Mouse (Mus musculus) kidney, postnatal 0 days (tissue): Measurements from ENCODE around the gene Rabggta. TPM values are rescaled to one million over a fixed set of nuclear protein-coding genes. Genes with fewer than 3 reads are reported as not detected.
"Not testable (repeated sequence)": the region's sequence is repeated elsewhere in the genome, so short reads cannot be mapped to it uniquely, and the experiment has no call there.

Experiments
- ATAC-seq: fragments of 200-750 bp; cut with Nextera tagmentation; replicated peaks from 2 replicates; pipeline ENCODE4 v1.8.0; 2017; ENCODE audit warnings: low read depth, moderate number of reproducible peaks, moderate TSS enrichment, moderate library complexity; ENCODE audit not compliant: low FRiP score
- DNase-seq: peaks from one replicate; pipeline ENCODE4 v3.0.0-alpha.2; 2016; ENCODE audit warnings: low spot score
- H3K27ac ChIP-seq: fragments of 300-500 bp; sonication (generic); 2 replicates; pipeline ENCODE4 v1.5.1; 2014; ENCODE audit warnings: mild to moderate bottlenecking
- H3K27me3 ChIP-seq: fragments of 300-500 bp; sonication (generic); 2 replicates; pipeline ENCODE4 v1.6.1; 2014; ENCODE audit warnings: low read length, mixed read lengths; ENCODE audit not compliant: insufficient read depth
- H3K36me3 ChIP-seq: fragments of 300-500 bp; sonication (generic); 2 replicates; pipeline ENCODE4 v1.6.1; 2014; ENCODE audit warnings: low read length, mixed read lengths; ENCODE audit not compliant: insufficient read depth
- H3K4me1 ChIP-seq: fragments of 300-500 bp; sonication (generic); replicated peaks from 2 replicates; pipeline ENCODE4 v1.6.1; 2014; ENCODE audit warnings: antibody characterized with exemption, low read length, mixed read lengths; ENCODE audit not compliant: insufficient read depth
- H3K4me2 ChIP-seq: fragments of 300-500 bp; sonication (generic); 2 replicates; pipeline ENCODE4 v1.6.1; 2014; ENCODE audit warnings: mild to moderate bottlenecking, low read length, moderate library complexity, mixed read lengths
- H3K4me3 ChIP-seq: fragments of 300-500 bp; sonication (generic); replicated peaks from 2 replicates; pipeline ENCODE4 v1.5.1; 2014; ENCODE audit warnings: low read depth, low read length
- H3K9ac ChIP-seq: fragments of 300-500 bp; sonication (generic); 2 replicates; pipeline ENCODE4 v1.6.1; 2014; ENCODE audit warnings: low read depth, low read length
- H3K9me3 ChIP-seq: fragments of 300-500 bp; sonication (generic); replicated peaks from 2 replicates; pipeline ENCODE4 v1.6.1; 2016; ENCODE audit warnings: low read length, inconsistent platforms, mixed read lengths
- CTCF ChIP-seq: IDR thresholded peaks from 2 replicates; pipeline ENCODE4 v1.5.1; 2016; ENCODE audit warnings: antibody characterized with exemption, low read depth, mild to moderate bottlenecking, moderate library complexity
- WGBS: fragments of 180-500 bp; shearing (Covaris S2); extraction: QIAGEN DNeasy Blood & Tissue Kit; methylation state at CpG from one replicate; pipeline ENCODE4 v1.1.7; 2014; 5-methylcytosine and 5-hydroxymethylcytosine counted together
- polyA plus RNA-seq: library from polyadenylated mRNA; unstranded; fragments of >200 nt; fragmentation: Nextera tagmentation; extraction: Ambion mirVana; gene quantifications from 2 replicates; pipeline ENCODE4 v1.2.1, GENCODE M21; 2015

Gene Rabggta
- polyA plus RNA-seq, 1 experiment from 2014 or later, result 39.9 TPM

DNA sequence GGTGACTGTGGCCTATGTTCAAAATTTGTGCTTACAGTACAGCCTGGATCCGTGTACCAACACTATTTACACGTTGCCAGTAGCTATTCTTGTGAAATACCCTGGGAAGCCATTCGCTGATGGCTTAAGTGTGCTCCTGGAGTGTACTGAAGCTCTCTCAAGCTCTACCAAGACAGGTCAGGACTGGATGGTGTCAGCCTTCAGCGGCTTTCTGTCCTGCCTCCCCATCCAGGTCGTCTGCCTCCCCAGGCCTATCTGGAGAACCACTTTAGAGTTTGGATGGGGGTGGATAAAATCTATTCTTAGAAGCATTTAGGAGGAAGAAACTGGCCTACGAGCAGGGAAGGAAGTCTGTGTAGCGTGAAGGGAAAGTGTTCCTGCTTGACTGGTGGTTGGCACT, 41.1 kb upstream of the Rabggta start:
- DNase-seq, result no peak
- Histone ChIP-seq H3K4me2 (peak overlapping the region; percentile 81; the same call in 1 of the 2 replicates), H3K9me3 (no peaks in the 10 kb centered on the region), H3K9ac (no peak overlapping the region), H3K27ac (peak overlapping the region; percentile 52), H3K4me1 (peaks cover 25% of the 10 kb centered on the region), H3K27me3 (0 out of 2 replicates have a peak, but pooled peaks cover 14% of the 10 kb centered on the region), H3K36me3 (no peaks in the 10 kb centered on the region), H3K4me3 (no peak overlapping the region)
- WGBS, result 47% methylated on average over 7 of the region's 7 CpGs
- TF ChIP-seq CTCF, result no peak
- ATAC-seq, result no peak

DNA sequence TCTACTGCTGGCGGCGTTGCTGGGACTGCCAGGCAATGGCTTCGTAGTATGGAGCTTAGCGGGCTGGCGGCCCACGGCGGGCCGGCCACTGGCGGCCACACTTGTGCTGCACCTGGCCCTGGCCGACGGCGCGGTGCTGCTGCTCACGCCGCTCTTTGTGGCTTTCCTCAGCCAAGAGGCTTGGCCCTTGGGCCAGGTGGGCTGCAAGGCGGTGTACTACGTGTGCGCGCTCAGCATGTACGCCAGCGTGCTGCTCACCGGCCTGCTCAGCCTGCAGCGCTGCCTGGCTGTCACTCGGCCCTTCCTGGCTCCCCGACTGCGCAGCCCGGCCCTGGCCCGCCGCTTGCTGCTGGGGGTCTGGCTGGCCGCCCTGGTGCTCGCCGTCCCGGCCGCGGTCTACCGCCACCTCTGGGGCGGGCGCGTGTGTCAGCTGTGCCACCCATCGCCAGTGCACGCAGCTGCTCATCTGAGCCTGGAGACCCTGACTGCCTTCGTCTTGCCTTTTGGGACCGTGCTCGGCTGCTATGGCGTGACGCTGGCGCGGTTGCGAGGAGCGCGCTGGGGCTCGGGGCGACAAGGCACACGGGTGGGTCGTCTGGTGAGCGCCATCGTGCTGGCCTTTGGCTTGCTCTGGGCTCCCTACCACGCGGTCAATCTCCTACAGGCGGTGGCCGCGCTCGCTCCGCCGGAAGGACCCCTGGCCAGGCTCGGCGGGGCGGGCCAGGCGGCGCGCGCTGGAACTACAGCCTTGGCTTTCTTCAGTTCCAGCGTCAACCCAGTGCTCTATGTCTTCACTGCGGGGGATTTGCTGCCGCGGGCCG, 40.1 kb upstream of the Rabggta start:
- H3K4me3 ChIP-seq, result peak overlapping the region; percentile 39

DNA sequence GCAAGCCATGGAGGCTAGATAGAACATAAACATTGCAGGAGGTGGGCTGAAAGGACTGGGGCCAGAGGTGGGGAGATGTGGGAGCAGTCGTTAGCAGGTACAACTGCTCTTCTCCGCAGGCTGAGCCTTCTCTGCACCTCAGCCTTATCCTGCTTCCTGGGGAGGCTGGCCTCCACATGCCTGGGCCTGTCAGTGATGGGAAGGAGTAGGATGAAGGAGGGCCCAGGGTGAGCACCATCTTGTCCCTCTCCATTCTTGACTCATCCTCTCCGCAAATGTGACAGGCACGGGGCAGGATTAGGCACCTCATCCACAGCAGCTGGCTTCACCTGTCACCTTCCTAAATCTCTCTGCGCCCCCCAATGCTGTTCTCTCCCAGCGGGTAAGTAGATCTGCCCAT, 39.1 kb upstream of the Rabggta start, which contains the start of gene Ltb4r2:
Gene Ltb4r2 (plus strand): TSS at position 266 of the 400 bp plus-strand sequence.
- DNase-seq (no peak), ATAC-seq (no peak)
- no peak within 1 kb of the TSS for H3K27ac ChIP-seq
- 0 out of 2 replicates have a peak, but pooled peaks cover 10% of the 10 kb centered on the region for H3K27me3 ChIP-seq
- peaks cover 21% of the 10 kb centered on the region for H3K4me1 ChIP-seq
- peak within 1 kb of the TSS; percentile 39 for H3K4me3 ChIP-seq
- H3K9ac ChIP-seq, result peak within 1 kb of the TSS; percentile 58
- no peak for TF ChIP-seq CTCF
- no peaks in the 10 kb centered on the region for H3K9me3 ChIP-seq
- H3K36me3 ChIP-seq, result no peaks in the 10 kb centered on the region
- peak within 1 kb of the TSS; percentile 81 for H3K4me2 ChIP-seq
- WGBS, result 89% methylated on average over 6 of the region's 6 CpGs

More for the DNA sequence above, 40.1 kb upstream of the Rabggta start:
- 1% methylated on average over 77 of the region's 77 CpGs for WGBS
- peak overlapping the region; percentile 58 for H3K9ac ChIP-seq
- peaks cover 21% of the 10 kb centered on the region for H3K4me1 ChIP-seq
- ATAC-seq (peak; percentile 47), DNase-seq (peak; percentile 85)
- peak overlapping the region; percentile 52 for H3K27ac ChIP-seq
- H3K9me3 ChIP-seq, result no peaks in the 10 kb centered on the region
- 0 out of 2 replicates have a peak, but pooled peaks cover 11% of the 10 kb centered on the region for H3K27me3 ChIP-seq
- peak; percentile 43 for TF ChIP-seq CTCF
- no peaks in the 10 kb centered on the region for H3K36me3 ChIP-seq
- H3K4me2 ChIP-seq, result peak overlapping the region; percentile 81

DNA sequence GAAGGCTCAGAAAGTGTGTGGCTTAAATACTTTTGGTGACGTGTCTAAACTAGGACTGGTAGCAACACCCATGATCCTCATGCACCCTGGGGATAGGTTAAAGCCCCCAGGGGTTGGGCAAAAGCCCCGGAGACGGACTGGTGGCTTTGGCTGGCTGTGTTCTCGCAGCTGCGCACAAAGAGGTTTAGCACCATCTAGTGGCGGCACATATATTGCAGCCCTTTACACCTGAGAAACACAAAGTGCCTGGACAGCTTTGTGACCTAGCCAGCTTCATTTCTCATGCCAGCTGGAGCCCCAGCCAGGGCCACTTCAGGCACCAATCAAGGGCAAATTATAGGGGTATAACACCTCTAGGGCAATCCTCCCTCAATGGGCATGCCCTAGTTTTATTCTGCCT, 38.1 kb upstream of the Rabggta start:
- peak; percentile 83 for TF ChIP-seq CTCF
- peak overlapping the region; percentile 11; the same call in 1 of the 2 replicates for H3K4me3 ChIP-seq
- ATAC-seq, result peak; percentile 38

DNA sequence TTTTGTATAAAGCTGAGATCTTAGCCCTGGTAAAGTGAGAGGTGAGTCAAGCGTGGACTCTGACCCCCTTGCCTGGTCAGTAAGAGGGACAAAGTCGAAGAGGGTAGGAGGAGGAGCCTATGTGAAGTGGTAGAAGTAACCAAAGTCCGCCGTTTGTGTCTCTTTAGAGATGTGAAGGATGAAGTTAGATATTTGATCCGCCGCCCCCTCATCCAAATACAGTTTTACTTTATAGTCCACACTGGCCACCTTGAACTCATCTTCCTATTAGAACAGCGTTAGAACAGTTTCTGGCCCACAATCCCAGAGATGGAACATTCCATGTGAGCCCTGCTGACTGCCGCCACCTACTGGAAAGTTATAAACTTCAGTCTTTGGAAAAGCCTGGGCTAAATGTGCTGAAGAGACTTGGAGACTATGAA, 36.3 kb upstream of the Rabggta start, which contains the start of gene Cideb:
Gene Cideb (minus strand): TSS at position 96 of the 422 bp plus-strand sequence.
- H3K27ac ChIP-seq, result peak within 1 kb of the TSS; percentile 47
- peak; percentile 89 for TF ChIP-seq CTCF
- peak; percentile 68 for ATAC-seq
- WGBS, result 14% methylated on average over 8 of the region's 8 CpGs
- H3K36me3 ChIP-seq, result peaks cover 23% of the 10 kb centered on the region
- no peak within 1 kb of the TSS for H3K9ac ChIP-seq
- DNase-seq, result peak; percentile 91
- H3K4me1 ChIP-seq, result peaks cover 20% of the 10 kb centered on the region
- no peaks in the 10 kb centered on the region for H3K9me3 ChIP-seq
- H3K4me2 ChIP-seq, result peak within 1 kb of the TSS; percentile 25; the same call in 1 of the 2 replicates
- no peak within 1 kb of the TSS for H3K4me3 ChIP-seq
- 0 out of 2 replicates have a peak, but pooled peaks cover 10% of the 10 kb centered on the region for H3K27me3 ChIP-seq

More for the DNA sequence above, 38.1 kb upstream of the Rabggta start:
- 0 out of 2 replicates have a peak overlapping the region, but pooled peaks have one; percentile 37 for H3K9ac ChIP-seq
- not testable (repeated sequence) for H3K27me3 ChIP-seq, H3K27ac ChIP-seq, H3K36me3 ChIP-seq, H3K9me3 ChIP-seq
- peaks cover 21% of the 10 kb centered on the region for H3K4me1 ChIP-seq
- peak; percentile 78 for DNase-seq
- 2% methylated on average over 5 of the region's 6 CpGs for WGBS
- peak overlapping the region; percentile 51 for H3K4me2 ChIP-seq

DNA sequence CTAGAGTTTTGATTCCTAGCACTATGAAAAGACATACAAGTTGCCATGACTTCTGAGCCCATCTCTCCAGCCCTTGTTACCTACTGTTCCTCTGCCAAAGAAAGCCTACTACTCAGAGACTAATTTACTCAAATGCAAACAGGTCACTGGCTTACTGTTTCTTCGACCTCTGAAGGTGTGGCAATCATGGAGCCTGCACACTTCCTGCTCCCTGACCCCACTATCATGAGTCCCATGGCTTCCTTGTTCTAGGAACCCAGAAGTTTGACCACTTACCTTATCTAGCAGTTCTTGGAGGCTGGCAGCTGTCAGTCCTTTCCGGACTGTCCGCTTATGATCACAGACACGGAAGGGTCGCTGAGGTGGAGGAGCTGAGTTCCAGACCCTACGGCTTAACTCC, 35.5 kb upstream of the Rabggta start:
- 85% methylated on average over 6 of the region's 6 CpGs for WGBS
- DNase-seq (no peak), ATAC-seq (no peak)
- Histone ChIP-seq H3K4me2 (peak overlapping the region; percentile 25; the same call in 1 of the 2 replicates), H3K9ac (no peak overlapping the region), H3K36me3 (peaks cover 30% of the 10 kb centered on the region), H3K27me3 (0 out of 2 replicates have a peak, but pooled peaks cover 10% of the 10 kb centered on the region), H3K27ac (peak overlapping the region; percentile 47), H3K4me1 (peaks cover 13% of the 10 kb centered on the region), H3K9me3 (no peaks in the 10 kb centered on the region), H3K4me3 (no peak overlapping the region)
- no peak for TF ChIP-seq CTCF
